Mouse (Mus musculus) heart, postnatal 0 days (tissue): Measurements from ENCODE around the gene Clec16a.

Experiments
- CTCF ChIP-seq: IDR thresholded peaks from 2 replicates; pipeline ENCODE4 v1.5.1; 2016; ENCODE audit warnings: antibody characterized with exemption, control low read depth, low read depth
- EP300 ChIP-seq: IDR thresholded peaks from 2 replicates; pipeline ENCODE4 v1.6.1; 2016; ENCODE audit warnings: antibody characterized with exemption, low read depth

DNA sequence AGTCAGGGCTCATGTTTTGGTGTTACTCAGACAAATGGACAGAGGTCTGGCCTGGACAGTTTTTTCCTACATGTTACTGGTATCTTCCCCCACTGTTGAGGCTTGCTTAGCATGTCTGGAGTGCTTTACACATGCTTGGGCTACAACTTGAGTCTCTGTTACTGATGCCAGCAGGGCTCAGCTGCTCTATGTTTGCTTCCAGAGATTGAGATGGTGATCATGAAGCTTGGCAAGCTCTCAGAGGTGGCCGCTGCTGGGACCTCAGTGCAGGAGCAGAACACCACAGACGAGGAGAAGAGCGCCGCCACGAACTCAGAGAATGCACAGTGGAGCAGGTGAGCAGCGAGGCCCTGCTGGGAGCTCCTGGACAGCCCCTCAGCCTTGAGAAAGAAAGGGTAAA, 65.7 kb downstream of the Clec16a start:
- TF ChIP-seq CTCF (no peak), EP300 (no peak)
